Mouse (Mus musculus): ENCODE data around the gene Olfr549. TPM values are rescaled to one million over a fixed set of nuclear protein-coding genes. Genes with fewer than 3 reads are reported as not detected.

The Olfr549 gene
- not detected for polyA plus RNA-seq (2017; shearing (Covaris generic))

DNA sequence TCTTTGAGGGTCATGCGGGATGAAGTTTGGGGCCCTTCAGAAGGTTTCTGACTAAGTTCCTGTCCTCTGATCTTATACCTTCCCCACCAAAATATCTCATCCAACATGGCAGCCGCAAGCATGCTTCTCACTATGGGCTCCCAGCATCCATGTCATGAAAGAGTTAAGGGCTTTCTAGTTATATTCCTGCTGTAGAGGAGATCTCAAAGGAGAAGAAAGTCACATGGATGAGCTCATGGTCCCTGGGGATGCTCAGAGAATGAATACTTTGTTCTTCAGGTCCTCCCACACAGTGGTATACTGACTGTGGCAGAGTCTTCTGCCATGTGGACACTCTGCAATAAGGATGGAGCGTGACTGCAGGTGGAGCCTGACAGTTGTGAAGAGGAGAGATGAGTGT lies at the start of gene Olfr549:
TSS of gene Olfr549 (plus strand) at position 301 of the 400 bp plus-strand sequence.

DNA sequence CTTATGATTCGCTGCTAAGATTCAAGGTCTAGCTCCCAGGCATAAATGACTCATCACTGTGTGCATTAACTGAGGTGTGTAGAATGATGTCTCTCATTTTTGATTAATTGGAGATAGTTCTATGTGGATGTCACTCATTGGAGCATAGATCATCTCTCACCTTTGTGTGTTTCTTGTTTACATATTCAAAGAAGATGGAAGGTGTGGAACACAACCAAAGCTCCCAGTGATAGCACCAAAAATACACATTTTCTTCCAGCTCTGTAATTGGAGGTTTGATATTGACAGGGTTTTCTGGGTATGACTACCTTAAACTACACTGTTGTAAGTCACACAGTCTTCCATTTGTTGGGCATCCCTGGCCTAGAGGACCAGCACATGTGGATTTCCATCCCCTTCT lies 15.2 kb upstream of the Olfr549 start, which contains the start of gene Olfr547:
TSS of gene Olfr547 (plus strand) at position 301 of the 400 bp plus-strand sequence.

GRCm38 (mm10) chr7:102540596-102540995 lies 9.1 kb upstream of the Olfr549 start, which contains the start of gene Olfr548-ps1:
TSS of gene Olfr548-ps1 (plus strand) at chr7:102540896.

DNA sequence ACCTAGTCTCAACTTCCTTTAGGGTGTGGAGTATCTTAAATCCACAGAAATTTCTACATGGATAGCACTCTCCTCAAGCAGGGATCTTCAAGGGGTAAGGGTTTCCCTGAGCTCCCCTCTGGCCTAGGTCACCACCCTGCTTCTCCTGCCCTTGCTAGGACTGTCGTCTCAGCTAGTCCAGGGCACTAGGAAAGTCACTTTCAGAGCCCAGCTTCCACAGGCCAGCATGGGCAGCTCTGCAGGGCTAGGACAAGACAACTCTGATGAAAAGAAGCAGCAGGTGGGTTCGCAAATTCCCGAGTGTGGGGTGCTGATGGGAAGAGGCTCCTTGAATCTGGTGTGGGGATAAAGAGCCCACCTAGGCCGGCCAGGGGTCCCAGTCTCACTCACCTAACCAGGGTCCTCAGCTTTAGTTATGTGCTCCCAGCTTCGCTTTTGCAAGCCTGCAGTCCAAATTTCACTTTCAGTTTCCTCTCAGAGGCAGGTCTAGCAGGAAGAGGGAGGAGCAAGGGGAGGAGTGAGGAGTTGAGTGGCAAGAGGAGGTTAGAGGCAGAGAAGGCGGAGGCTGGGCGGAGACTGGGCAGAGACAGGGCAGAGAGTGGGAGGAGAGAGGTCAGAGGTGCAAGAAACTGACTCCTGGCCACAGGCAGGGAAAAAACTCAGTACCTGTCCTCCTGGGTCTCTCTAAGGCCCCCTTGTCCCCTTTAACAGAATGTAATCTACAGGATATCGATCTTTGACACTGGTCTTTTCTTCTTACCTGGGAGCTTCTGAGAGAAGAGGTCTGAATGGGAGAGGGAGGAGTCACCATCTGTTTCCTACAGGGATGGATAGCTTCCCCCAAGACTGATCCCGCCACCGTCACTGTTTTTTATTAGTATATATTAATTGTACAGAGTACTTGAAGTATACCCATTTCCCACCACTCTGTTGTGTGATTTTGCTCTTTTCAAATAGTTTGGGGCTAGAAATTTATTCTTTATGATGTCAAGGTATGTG lies 15.6 kb downstream of the Olfr549 start, which contains the start of gene Trim21:
TSS of gene Trim21 (minus strand) at position 488 of the 999 bp plus-strand sequence.

GRCm38 (mm10) chr7:102571142-102571541 lies 21.5 kb downstream of the Olfr549 start, which contains the start of gene Olfr550:
TSS of gene Olfr550 (plus strand) at chr7:102571442.

DNA sequence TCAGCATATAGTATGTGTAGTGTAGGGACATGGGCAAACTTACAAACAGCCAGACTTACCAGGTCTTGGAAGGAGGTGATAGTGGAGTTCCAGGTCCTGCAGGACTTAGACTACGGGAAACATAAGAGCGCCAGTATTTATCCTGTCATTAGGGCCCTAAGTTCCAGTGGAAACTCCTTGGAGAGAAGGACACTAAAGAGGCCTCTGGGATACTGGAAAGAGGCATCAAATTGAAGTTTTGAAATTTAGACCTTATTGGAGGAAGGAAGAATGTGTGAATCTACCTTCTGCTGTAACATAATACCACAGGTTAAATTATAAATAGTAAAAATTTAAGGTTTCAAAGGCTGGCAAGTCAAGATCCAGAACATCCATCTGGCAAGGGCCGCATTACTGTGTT lies 42.1 kb downstream of the Olfr549 start, which contains the start of gene Olfr551:
TSS of gene Olfr551 (minus strand) at position 101 of the 400 bp plus-strand sequence.

GRCm38 (mm10) chr7:102597378-102598031 lies 47.8 kb downstream of the Olfr549 start, which contains the start of gene Olfr552:
TSS of gene Olfr552 (plus strand) at chr7:102597770.

Other genes starting within 250 kb of the Olfr549 start
- 50.3 TPM for gene Rrm1, start 108.2 kb upstream of the Olfr549 start, polyA plus RNA-seq (2017; shearing (Covaris generic))
- gene Olfr543, start 68.2 kb upstream of the Olfr549 start, polyA plus RNA-seq (2017; shearing (Covaris generic)): not detected
- 0.15 TPM for gene Olfr544, start 61.6 kb upstream of the Olfr549 start, polyA plus RNA-seq (2017; shearing (Covaris generic))
- gene Olfr545, start 50.3 kb upstream of the Olfr549 start, polyA plus RNA-seq (2017; shearing (Covaris generic)): not detected
- not detected for gene Olfr547, start 15.1 kb upstream of the Olfr549 start, polyA plus RNA-seq (2017; shearing (Covaris generic))
- gene Olfr548-ps1, start 9.0 kb upstream of the Olfr549 start, polyA plus RNA-seq (2017; shearing (Covaris generic)): not detected
- 20.7 TPM for gene Trim21, start 15.6 kb downstream of the Olfr549 start, polyA plus RNA-seq (2017; shearing (Covaris generic))
- not detected for gene Olfr550, start 21.6 kb downstream of the Olfr549 start, polyA plus RNA-seq (2017; shearing (Covaris generic))
- 0.06 TPM for gene Olfr551, start 42.0 kb downstream of the Olfr549 start, polyA plus RNA-seq (2017; shearing (Covaris generic))
- gene Olfr552, start 47.9 kb downstream of the Olfr549 start, polyA plus RNA-seq (2017; shearing (Covaris generic)): not detected
- gene Olfr553, start 68.3 kb downstream of the Olfr549 start, polyA plus RNA-seq (2017; shearing (Covaris generic)): not detected
- 0.52 TPM for gene Olfr554, start 88.6 kb downstream of the Olfr549 start, polyA plus RNA-seq (2017; shearing (Covaris generic))
- not detected for gene Olfr555, start 109.0 kb downstream of the Olfr549 start, polyA plus RNA-seq (2017; shearing (Covaris generic))
- not detected for gene Olfr556, start 115.0 kb downstream of the Olfr549 start, polyA plus RNA-seq (2017; shearing (Covaris generic))
- 7.1 TPM for gene Trim68, start 137.5 kb downstream of the Olfr549 start, polyA plus RNA-seq (2017; shearing (Covaris generic))
- not detected for gene Olfr557, start 146.0 kb downstream of the Olfr549 start, polyA plus RNA-seq (2017; shearing (Covaris generic))
- gene Olfr558, start 152.3 kb downstream of the Olfr549 start, polyA plus RNA-seq (2017; shearing (Covaris generic)): not detected
- gene Olfr33, start 169.2 kb downstream of the Olfr549 start, polyA plus RNA-seq (2017; shearing (Covaris generic)): not detected
- not detected for gene Olfr559, start 177.6 kb downstream of the Olfr549 start, polyA plus RNA-seq (2017; shearing (Covaris generic))
- gene Olfr560, start 209.5 kb downstream of the Olfr549 start, polyA plus RNA-seq (2017; shearing (Covaris generic)): not detected
- gene Olfr78, start 209.6 kb downstream of the Olfr549 start, polyA plus RNA-seq (2017; shearing (Covaris generic)): not detected
- not detected for gene Olfr561, start 221.4 kb downstream of the Olfr549 start, polyA plus RNA-seq (2017; shearing (Covaris generic))

Measured in effector memory CD4-positive, alpha-beta T cell, adult 5 months (primary cell).